Mouse (Mus musculus) neural tube, embryonic 11.5 days (tissue): ENCODE measurements around the gene Acot5. TPM values are rescaled to one million over a fixed set of nuclear protein-coding genes. Genes with fewer than 3 reads are reported as not detected.
A peak's percentile ranks its signal among the peaks of the same experiment; 100 is the strongest.
"Not testable (repeated sequence)": the region's sequence is repeated elsewhere in the genome, so short reads cannot be mapped to it uniquely, and the experiment has no call there.

Experiments used
- ATAC-seq: fragments of 200-750 bp; cut with Nextera tagmentation; 2 replicates; pipeline ENCODE4 v1.8.0; 2017; ENCODE audit warnings: moderate number of reproducible peaks, mild to moderate bottlenecking, moderate TSS enrichment, moderate library complexity; ENCODE audit not compliant: insufficient read depth, low FRiP score, low TSS enrichment
- DNase-seq: peaks from one replicate; pipeline ENCODE4 v3.0.0-alpha.2; 2015; ENCODE audit warnings: low spot score
- H3K27ac ChIP-seq: fragments of 300-500 bp; sonication (generic); 2 replicates; pipeline ENCODE4 v1.5.1; 2014; ENCODE audit warnings: low read depth, mild to moderate bottlenecking, low read length
- H3K27me3 ChIP-seq: fragments of 300-500 bp; sonication (generic); 2 replicates; pipeline ENCODE4 v1.6.1; 2014; ENCODE audit warnings: mild to moderate bottlenecking, low read length, mixed read lengths; ENCODE audit not compliant: control insufficient read depth, insufficient read depth
- H3K36me3 ChIP-seq: fragments of 300-500 bp; sonication (generic); 2 replicates; pipeline ENCODE4 v1.6.1; 2014; ENCODE audit warnings: mild to moderate bottlenecking, low read length, moderate library complexity, mixed read lengths; ENCODE audit not compliant: control insufficient read depth, insufficient read depth
- H3K4me1 ChIP-seq: fragments of 300-500 bp; sonication (generic); 2 replicates; pipeline ENCODE4 v1.6.1; 2014; ENCODE audit warnings: low read length, mixed read lengths; ENCODE audit not compliant: control insufficient read depth, insufficient read depth
- H3K4me2 ChIP-seq: fragments of 300-500 bp; sonication (generic); 2 replicates; pipeline ENCODE4 v1.6.1; 2014; ENCODE audit warnings: low read depth, mild to moderate bottlenecking, moderate library complexity
- H3K4me3 ChIP-seq: fragments of 300-500 bp; sonication (generic); 2 replicates; pipeline ENCODE4 v1.5.1; 2014; ENCODE audit warnings: low read depth, low read length
- H3K9ac ChIP-seq: fragments of 300-500 bp; sonication (generic); 2 replicates; pipeline ENCODE4 v1.6.1; 2014; ENCODE audit warnings: mild to moderate bottlenecking, low read length
- H3K9me3 ChIP-seq: fragments of 300-500 bp; sonication (generic); 2 replicates; pipeline ENCODE4 v1.6.1; 2016; ENCODE audit warnings: low read length; ENCODE audit not compliant: control insufficient read depth
- WGBS: fragments of 180-500 bp; shearing (Covaris S2); extraction: QIAGEN DNeasy Blood & Tissue Kit; methylation state at CpG from one replicate; pipeline ENCODE4 v1.1.7; 2014; 5-methylcytosine and 5-hydroxymethylcytosine counted together
- polyA plus RNA-seq: library from polyadenylated mRNA; unstranded; fragments of >200 nt; fragmentation: Nextera tagmentation; extraction: Ambion mirVana; gene quantifications from 2 replicates; pipeline ENCODE4 v1.2.1, GENCODE M21; 2014

The Acot5 gene
- polyA plus RNA-seq, 1 experiment from 2014 or later = not detected

DNA sequence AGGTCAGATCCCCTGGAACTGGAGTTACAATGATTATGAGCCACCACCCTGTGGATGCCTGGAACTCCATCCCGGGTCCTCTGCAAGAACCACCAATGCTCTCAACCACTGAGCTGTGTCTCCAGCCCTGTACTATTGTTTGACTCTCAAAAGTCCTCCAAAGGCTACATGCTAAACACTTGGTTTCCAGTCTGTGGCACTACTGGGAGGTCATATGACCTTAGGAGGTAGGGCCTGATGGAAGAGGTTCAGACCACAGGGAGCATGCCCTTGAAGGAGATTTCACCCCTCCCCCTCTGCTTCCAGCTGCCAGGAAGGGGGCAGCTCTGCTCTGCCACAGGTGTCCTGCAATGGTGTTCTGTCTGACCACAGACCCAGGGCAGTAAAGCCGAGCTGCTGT, 35.8 kb upstream of the Acot5 start:
- not testable (repeated sequence) for H3K4me2 ChIP-seq, H3K27me3 ChIP-seq, H3K4me3 ChIP-seq, H3K9ac ChIP-seq, H3K36me3 ChIP-seq, H3K27ac ChIP-seq, H3K9me3 ChIP-seq, H3K4me1 ChIP-seq, DNase-seq, ATAC-seq
- 77% methylated on average over 2 of the region's 2 CpGs for WGBS

DNA sequence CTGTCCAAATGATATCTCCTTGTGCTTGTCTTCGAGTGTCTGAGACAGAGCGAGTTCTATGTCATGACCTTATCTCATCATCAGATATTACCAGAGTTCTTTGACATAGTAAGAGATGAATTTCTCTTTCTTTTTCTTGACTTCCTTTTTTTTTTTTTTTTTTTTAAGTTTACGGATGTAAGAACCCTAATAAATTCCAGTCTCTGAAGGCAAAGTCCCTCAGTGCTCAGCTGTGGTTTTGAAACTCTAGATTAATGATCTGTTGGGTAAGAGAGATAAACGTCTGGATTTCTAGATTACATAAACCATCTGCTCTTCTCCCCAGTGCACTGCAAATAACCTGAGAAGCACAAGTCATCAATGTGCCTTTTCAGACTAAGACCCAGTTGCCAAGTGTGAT, 35.0 kb upstream of the Acot5 start:
- DNase-seq = no peak
- H3K9me3 ChIP-seq = no peaks in the 10 kb centered on the region
- 70% methylated on average over 4 of the region's 4 CpGs for WGBS
- H3K27me3 ChIP-seq = no peaks in the 10 kb centered on the region
- no peak overlapping the region for H3K9ac ChIP-seq
- no peaks in the 10 kb centered on the region for H3K36me3 ChIP-seq
- no peak overlapping the region for H3K4me3 ChIP-seq
- H3K27ac ChIP-seq = no peak overlapping the region
- no peak for ATAC-seq
- no peak overlapping the region for H3K4me2 ChIP-seq
- no peaks in the 10 kb centered on the region for H3K4me1 ChIP-seq

DNA sequence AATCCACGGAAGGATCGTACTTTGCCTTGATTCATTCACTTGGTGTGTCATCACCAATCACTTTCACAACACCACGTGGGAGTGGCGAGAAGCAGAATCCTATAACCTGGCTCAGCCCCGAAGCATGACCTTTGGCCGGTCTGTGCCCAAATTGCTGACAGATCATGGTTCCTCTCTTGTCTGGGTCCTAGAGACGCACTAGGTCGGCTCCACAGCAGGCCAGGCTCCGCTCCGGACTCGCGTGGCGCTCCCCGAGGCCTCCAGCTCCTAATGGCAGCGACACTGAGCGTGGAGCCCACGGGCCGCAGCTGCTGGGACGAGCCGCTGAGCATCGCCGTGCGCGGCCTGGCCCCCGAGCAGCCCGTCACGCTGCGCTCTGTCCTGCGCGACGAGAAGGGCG, 30.9 kb upstream of the Acot5 start, which contains the start of gene Acot4:
Gene Acot4, plus strand, starts transcription at position 139 of the 400 bp plus-strand sequence.
- H3K9me3 ChIP-seq, H3K36me3 ChIP-seq, ATAC-seq, H3K27me3 ChIP-seq, H3K27ac ChIP-seq, H3K4me1 ChIP-seq: not testable (repeated sequence)
- DNase-seq = peak; percentile 17
- 13% methylated on average over 16 of the region's 32 CpGs for WGBS
- Histone ChIP-seq H3K4me3 (peak within 1 kb of the TSS; percentile 37), H3K4me2 (peak within 1 kb of the TSS; percentile 55), H3K9ac (peak within 1 kb of the TSS; percentile 47)

DNA sequence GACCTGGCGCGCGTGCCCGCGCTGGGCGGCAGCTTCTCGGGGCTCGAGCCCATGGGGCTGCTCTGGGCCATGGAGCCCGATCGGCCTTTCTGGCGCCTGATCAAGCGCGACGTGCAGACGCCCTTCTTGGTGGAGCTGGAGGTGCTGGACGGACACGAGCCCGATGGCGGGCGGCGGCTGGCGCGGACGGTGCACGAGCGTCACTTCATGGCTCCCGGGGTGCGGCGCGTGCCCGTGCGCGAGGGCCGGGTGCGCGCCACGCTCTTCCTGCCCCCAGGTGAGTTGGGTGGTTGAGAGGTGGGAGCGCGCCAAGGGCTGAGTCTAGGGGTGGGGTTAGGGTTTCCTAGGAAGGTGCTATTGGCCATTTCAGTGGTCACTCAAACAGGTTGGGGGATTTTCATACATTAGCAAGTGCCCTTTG, 30.4 kb upstream of the Acot5 start, which contains the start of gene Gm49366:
Gene Gm49366, plus strand, starts transcription at position 245 of the 421 bp plus-strand sequence.
- H3K27ac ChIP-seq, ATAC-seq, H3K9me3 ChIP-seq, H3K36me3 ChIP-seq, H3K27me3 ChIP-seq, H3K4me1 ChIP-seq: not testable (repeated sequence)
- H3K9ac ChIP-seq = peak within 1 kb of the TSS; percentile 47
- peak within 1 kb of the TSS; percentile 55 for H3K4me2 ChIP-seq
- H3K4me3 ChIP-seq = peak within 1 kb of the TSS; percentile 37
- 5% methylated on average over 32 of the region's 39 CpGs for WGBS
- peak; percentile 29 for DNase-seq

DNA sequence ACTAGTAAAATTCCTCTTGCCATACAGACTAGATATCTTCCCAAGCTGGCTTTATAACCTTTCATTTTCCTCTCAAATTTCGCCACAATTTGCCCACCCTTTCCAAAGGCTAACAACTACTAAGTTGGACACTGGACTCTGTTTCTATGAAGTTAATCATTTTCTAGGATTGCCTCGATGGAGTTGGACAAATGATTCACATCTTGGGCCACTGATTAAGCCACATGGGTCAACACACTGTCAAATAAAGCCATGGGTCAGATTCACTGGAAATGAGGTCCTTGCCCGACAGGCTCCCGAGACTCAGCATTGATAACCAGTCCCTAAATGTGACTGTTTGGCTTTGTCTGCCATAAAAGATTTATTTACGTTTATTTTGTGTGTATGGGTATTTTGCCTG, 26.9 kb upstream of the Acot5 start:
- no peak for ATAC-seq
- Histone ChIP-seq H3K4me2 (no peak overlapping the region), H3K9ac (no peak overlapping the region), H3K4me3 (no peak overlapping the region), H3K4me1 (no peaks in the 10 kb centered on the region), H3K27me3 (no peaks in the 10 kb centered on the region), H3K9me3 (no peaks in the 10 kb centered on the region), H3K36me3 (no peaks in the 10 kb centered on the region), H3K27ac (no peak overlapping the region)
- WGBS = 85% methylated on average over 5 of the region's 5 CpGs
- DNase-seq = no peak

DNA sequence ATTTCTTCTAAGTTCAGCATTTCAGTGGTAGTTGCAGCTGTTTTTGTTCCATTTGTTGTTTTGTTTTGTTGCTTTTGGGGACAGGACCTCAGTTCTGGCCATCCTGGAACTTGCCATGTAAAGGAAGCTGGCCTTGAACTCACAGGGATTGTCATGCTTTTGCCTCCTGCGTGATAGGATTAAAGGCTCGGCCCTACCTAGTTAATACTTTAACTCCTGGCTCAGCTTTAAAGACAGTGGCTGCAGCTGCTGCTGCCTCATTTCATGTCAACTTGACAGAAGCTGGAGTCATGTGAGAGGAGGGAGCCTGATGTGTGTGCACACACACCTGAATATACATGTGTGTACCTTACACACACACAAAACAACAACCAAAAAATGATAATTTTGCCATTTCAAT, 25.1 kb upstream of the Acot5 start:
- Histone ChIP-seq H3K36me3 (no peaks in the 10 kb centered on the region), H3K27ac (no peak overlapping the region), H3K27me3 (no peaks in the 10 kb centered on the region), H3K9me3 (no peaks in the 10 kb centered on the region), H3K9ac (no peak overlapping the region), H3K4me1 (no peaks in the 10 kb centered on the region), H3K4me3 (no peak overlapping the region), H3K4me2 (no peak overlapping the region)
- ATAC-seq (no peak), DNase-seq (no peak)
- WGBS = 80% methylated on average over 2 of the region's 2 CpGs

DNA sequence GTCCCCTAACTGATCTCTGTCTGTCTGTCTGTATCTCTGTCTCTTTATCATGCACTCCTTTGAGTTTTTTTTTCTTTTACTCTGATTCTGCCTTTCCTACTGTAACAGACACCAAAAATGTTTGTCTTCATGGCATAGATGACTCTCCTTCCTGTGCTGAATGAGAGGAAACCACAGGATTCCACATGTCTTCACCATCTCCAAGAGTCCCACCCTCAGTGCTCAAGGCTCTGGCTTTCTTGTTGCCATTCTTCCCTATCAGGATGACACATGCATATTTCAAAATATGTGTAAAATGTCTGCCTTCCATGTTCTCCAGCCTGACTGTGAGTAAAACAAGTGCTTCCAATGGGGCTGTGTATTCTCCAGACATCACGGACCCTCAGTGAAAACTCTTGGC, 22.2 kb upstream of the Acot5 start:
- no peak overlapping the region for H3K27ac ChIP-seq
- no peaks in the 10 kb centered on the region for H3K9me3 ChIP-seq
- H3K4me3 ChIP-seq = no peak overlapping the region
- no peak for DNase-seq
- no peak overlapping the region for H3K4me2 ChIP-seq
- no peak for ATAC-seq
- WGBS = 95% methylated on average over 1 of the region's 1 CpGs
- H3K9ac ChIP-seq = no peak overlapping the region
- H3K4me1 ChIP-seq = no peaks in the 10 kb centered on the region
- no peaks in the 10 kb centered on the region for H3K27me3 ChIP-seq
- H3K36me3 ChIP-seq = no peaks in the 10 kb centered on the region

DNA sequence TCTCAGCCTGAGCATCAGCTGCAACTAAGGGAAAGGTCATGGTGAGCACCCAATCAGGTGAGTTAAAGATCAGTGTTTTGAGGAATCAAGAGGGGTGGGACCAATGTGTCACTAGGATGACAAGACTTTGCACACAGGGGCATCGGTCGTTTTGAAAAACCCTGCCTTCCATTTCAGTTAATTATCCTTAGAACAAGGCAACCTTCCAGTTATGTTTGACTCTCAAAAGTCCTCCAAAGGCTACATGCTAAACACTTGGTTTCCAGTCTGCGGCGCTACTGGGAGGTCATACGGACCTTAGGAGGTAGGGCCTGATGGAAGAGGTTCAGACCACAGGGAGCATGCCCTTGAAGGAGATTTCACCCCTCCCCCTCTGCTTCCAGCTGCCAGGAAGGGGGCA, 18.4 kb upstream of the Acot5 start:
- H3K36me3 ChIP-seq, H3K4me3 ChIP-seq, H3K9me3 ChIP-seq, H3K9ac ChIP-seq, ATAC-seq, H3K4me1 ChIP-seq, H3K27ac ChIP-seq, DNase-seq, H3K4me2 ChIP-seq: not testable (repeated sequence)
- peaks cover 13% of the 10 kb centered on the region for H3K27me3 ChIP-seq
- 86% methylated on average over 5 of the region's 5 CpGs for WGBS

DNA sequence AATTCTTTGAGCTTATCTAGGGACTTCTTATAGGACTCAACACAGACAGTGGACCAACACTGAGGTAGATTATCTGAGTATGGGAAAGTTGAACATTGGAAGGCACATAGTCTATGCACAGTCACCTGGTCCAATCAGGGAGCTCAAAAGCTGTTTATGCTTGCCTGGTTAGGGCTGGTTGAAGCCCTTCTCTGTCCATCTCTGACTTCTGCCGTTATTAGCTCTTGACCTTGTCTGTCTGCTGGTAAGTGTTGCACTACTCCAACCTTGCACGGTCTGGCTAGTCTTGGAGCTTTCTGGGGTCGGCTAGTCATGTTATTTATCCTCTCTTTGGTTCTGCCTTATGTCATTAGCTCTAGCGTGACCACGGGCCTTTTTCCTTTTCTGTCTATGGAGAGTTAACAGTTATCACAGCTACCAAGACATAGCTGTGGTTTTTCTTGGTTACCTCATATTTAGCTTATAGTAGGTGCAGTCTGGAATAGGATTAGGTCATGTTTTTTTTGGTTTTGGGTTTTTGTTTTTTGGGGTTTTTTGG, 17.1 kb upstream of the Acot5 start, which contains the start of gene Acot3:
Gene Acot3, plus strand, starts transcription at position 208 of the 538 bp plus-strand sequence.
- H3K36me3 ChIP-seq = no peaks in the 10 kb centered on the region
- DNase-seq = no peak
- H3K4me3 ChIP-seq = no peak within 1 kb of the TSS
- H3K27ac ChIP-seq = no peak within 1 kb of the TSS
- H3K4me1 ChIP-seq = no peaks in the 10 kb centered on the region; the same call in 1 of the 2 replicates
- H3K4me2 ChIP-seq = no peak within 1 kb of the TSS
- WGBS = 88% methylated on average over 5 of the region's 5 CpGs
- no peak within 1 kb of the TSS for H3K9ac ChIP-seq
- no peak for ATAC-seq
- H3K9me3 ChIP-seq = no peaks in the 10 kb centered on the region
- peaks cover 13% of the 10 kb centered on the region for H3K27me3 ChIP-seq
